Mouse (Mus musculus) thymus, adult 2 months (tissue): Measurements from ENCODE around the gene Fis1. TPM values are rescaled to one million over a fixed set of nuclear protein-coding genes. Genes with fewer than 3 reads are reported as not detected.

Experiments
- DNase-seq: peaks from one replicate; pipeline ENCODE4 v3.0.0; 2021
- H3K27ac ChIP-seq: fragments of 200-500 bp; 2 replicates; pipeline ENCODE4 v1.5.1; 2012; ENCODE audit warnings: low read length, control low read depth; ENCODE audit not compliant: control insufficient read depth, insufficient read depth
- H3K27me3 ChIP-seq: fragments of 200-500 bp; 2 replicates; pipeline ENCODE4 v1.6.1; 2012; ENCODE audit warnings: mild to moderate bottlenecking, low read length, moderate library complexity, mixed read lengths; ENCODE audit not compliant: control insufficient read depth, insufficient read depth
- H3K36me3 ChIP-seq: fragments of 200-500 bp; 2 replicates; pipeline ENCODE4 v1.6.1; 2012; ENCODE audit warnings: mild to moderate bottlenecking, low read length, moderate library complexity; ENCODE audit not compliant: control insufficient read depth, insufficient read depth
- H3K4me1 ChIP-seq: fragments of 200-500 bp; replicated peaks from 2 replicates; pipeline ENCODE4 v1.6.1; 2012; ENCODE audit warnings: low read length; ENCODE audit not compliant: control insufficient read depth, insufficient read depth
- H3K4me3 ChIP-seq: fragments of 200-500 bp; 2 replicates; pipeline ENCODE4 v1.5.1; 2012; ENCODE audit warnings: mild to moderate bottlenecking, low read length, control low read depth, moderate library complexity; ENCODE audit not compliant: control insufficient read depth, insufficient read depth
- CTCF ChIP-seq: fragments of 200-500 bp; IDR thresholded peaks from 2 replicates; pipeline ENCODE4 v1.5.1; 2012; ENCODE audit warnings: mild to moderate bottlenecking, control low read depth, low read length, moderate library complexity, borderline replicate concordance; ENCODE audit not compliant: control insufficient read depth, poor library complexity, insufficient read depth; ENCODE audit errors: extremely low read depth
- POLR2A ChIP-seq: fragments of 200-500 bp; IDR thresholded peaks from 2 replicates; pipeline ENCODE4 v1.6.1; 2012; ENCODE audit warnings: mild to moderate bottlenecking, low read length, control low read depth, moderate library complexity; ENCODE audit not compliant: control insufficient read depth, poor library complexity, insufficient read depth; ENCODE audit errors: extremely low read depth
- WGBS: fragments of 180-500 bp; shearing (Covaris S2); methylation state at CpG from one replicate; pipeline ENCODE4 v1.1.7; 2018; 5-methylcytosine and 5-hydroxymethylcytosine counted together
- polyA plus RNA-seq: library from polyadenylated mRNA; depleted of rRNA; stranded (reverse); fragments of >200 nt; gene quantifications from 2 replicates; pipeline ENCODE4 v1.2.3, GENCODE M21; 2012

Gene Fis1
- polyA plus RNA-seq, 1 experiment: 214 TPM

DNA sequence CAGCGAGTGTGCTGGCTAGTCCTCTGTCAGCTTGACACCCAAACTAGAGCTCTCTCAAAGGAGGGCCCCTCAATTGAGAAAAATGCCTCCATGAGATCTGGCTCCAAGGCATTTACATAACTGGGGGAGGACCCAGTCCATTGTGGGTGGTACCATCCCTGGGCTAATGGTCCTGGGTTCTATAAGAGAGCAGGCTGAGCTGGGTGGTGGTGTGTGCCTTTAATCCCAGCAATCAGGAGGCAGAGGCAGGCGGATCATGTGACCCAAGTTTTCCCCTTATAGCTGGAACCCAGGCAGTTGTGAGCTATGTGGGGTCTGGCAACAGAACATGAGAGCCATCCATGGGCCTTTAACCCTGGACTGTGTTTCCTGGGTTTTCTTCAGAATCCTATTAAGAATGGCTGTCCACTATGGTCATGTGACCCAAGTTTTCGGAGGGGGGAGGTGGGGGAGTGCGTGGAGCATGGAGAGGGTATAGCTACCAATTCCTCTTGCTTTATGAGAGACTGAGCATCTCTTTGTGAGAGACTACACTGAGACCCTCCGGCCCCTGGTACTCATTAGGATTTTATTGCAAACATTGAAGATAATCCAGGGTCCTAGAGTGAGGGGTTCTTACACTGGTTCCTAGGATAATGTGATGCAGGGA, 8.4 kb downstream of the Fis1 start:
- Histone ChIP-seq H3K27ac (no peak overlapping the region), H3K4me1 (0 out of 2 replicates have a peak, but pooled peaks cover 5% of the 10 kb centered on the region), H3K27me3 (no peaks in the 10 kb centered on the region), H3K36me3 (peaks cover 6% of the 10 kb centered on the region; the same call in 1 of the 2 replicates), H3K4me3 (peak overlapping the region; percentile 69)
- TF ChIP-seq POLR2A: no peak
- no peak for TF ChIP-seq CTCF
- DNase-seq: no peak
- WGBS: 50% methylated on average over 5 of the region's 5 CpGs

DNA sequence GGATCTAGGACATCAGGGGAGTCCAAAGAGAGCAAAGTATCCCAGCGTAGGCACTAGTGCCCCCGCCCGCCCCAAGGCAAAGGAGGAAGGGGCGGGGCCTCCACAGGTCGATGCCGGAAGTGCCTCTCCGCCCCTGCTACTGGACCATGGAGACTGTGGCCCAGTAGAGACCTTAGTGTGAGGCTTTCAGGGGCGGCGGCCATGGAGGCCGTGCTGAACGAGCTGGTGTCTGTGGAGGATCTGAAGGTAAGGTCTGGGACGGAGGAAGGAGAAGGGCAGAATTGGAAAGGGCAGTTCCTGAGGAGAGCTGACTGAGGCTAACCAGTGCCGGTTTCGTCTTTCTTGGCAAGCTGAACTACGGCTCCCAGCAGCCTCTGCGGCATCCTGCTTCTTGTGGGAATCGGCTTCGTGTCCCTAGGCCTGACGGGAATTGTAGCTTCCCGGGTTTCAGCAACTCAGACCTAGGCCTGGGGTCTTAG, 8.9 kb downstream of the Fis1 start:
- Histone ChIP-seq H3K36me3 (peaks cover 6% of the 10 kb centered on the region; the same call in 1 of the 2 replicates), H3K4me1 (0 out of 2 replicates have a peak, but pooled peaks cover 5% of the 10 kb centered on the region), H3K27me3 (no peaks in the 10 kb centered on the region), H3K27ac (peak overlapping the region; percentile 62), H3K4me3 (peak overlapping the region; percentile 69)
- peak; percentile 90 for DNase-seq
- TF ChIP-seq CTCF: peak; percentile 42; the same call in 1 of the 2 replicates
- 0 out of 2 replicates have a peak, but pooled peaks have one; percentile 50 for TF ChIP-seq POLR2A
- WGBS: 0% methylated on average over 20 of the region's 20 CpGs

DNA sequence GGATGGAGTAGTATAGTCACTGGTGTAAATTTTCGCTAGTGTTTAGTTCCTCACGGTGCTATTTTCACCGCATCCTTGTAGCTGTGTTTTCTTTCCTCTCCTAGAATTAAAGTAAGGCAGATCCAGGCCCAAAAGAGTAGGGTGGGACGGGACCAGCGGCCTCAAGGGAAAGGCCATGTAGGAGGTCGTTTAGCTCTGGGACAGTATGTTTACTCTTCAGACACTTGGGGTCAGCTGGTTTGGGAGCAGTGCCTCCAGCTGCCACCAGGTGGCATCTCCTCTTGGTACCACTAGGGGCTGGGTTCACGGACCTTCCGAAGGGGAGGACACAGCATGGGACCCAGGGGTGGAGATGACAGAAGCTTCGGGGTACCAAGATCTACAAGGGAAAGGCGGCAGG, 9.4 kb downstream of the Fis1 start:
- Histone ChIP-seq H3K36me3 (peaks cover 6% of the 10 kb centered on the region; the same call in 1 of the 2 replicates), H3K27ac (peak overlapping the region; percentile 62), H3K27me3 (no peaks in the 10 kb centered on the region), H3K4me1 (0 out of 2 replicates have a peak, but pooled peaks cover 5% of the 10 kb centered on the region), H3K4me3 (peak overlapping the region; percentile 69)
- peak; percentile 81 for DNase-seq
- TF ChIP-seq POLR2A: no peak
- peak; percentile 98 for TF ChIP-seq CTCF
- WGBS: 2% methylated on average over 10 of the region's 10 CpGs

GRCm38 (mm10) chr5:136962966-136963540, 10.0 kb downstream of the Fis1 start:
- Histone ChIP-seq H3K27ac (no peak overlapping the region), H3K36me3 (peaks cover 6% of the 10 kb centered on the region; the same call in 1 of the 2 replicates), H3K4me1 (0 out of 2 replicates have a peak, but pooled peaks cover 5% of the 10 kb centered on the region), H3K27me3 (no peaks in the 10 kb centered on the region), H3K4me3 (no peak overlapping the region)
- no peak for TF ChIP-seq CTCF
- no peak for TF ChIP-seq POLR2A
- no peak for DNase-seq
- 81% methylated on average over 8 of the region's 8 CpGs for WGBS

DNA sequence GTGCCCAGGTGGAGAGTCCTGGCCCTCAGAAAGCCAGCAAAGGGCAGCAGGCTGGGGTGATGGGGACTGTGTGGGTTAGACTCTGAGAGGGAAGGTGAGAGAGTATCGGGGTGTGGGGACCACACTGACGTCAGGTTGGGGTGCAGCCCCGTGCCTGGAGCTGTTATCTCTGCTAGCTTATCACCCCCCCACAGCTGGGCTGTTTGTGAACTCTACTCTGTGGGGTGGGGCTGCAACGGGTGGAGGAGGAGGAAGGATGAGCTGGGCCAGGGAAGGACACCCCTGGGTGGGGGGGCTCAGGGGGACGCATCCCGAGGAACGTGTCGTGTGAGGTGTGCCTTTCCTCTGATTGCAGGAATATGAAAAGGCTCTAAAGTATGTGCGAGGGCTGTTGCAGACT, 12.1 kb downstream of the Fis1 start:
- Histone ChIP-seq H3K4me1 (0 out of 2 replicates have a peak, but pooled peaks cover 5% of the 10 kb centered on the region), H3K4me3 (no peak overlapping the region), H3K27me3 (no peaks in the 10 kb centered on the region), H3K27ac (no peak overlapping the region), H3K36me3 (peaks cover 6% of the 10 kb centered on the region; the same call in 1 of the 2 replicates)
- TF ChIP-seq POLR2A (no peak), CTCF (no peak)
- WGBS: 91% methylated on average over 9 of the region's 9 CpGs
- DNase-seq: no peak

- Histone ChIP-seq H3K36me3 (peaks cover 6% of the 10 kb centered on the region; the same call in 1 of the 2 replicates), H3K4me3 (no peak overlapping the region), H3K27ac (no peak overlapping the region), H3K27me3 (no peaks in the 10 kb centered on the region), H3K4me1 (0 out of 2 replicates have a peak, but pooled peaks cover 5% of the 10 kb centered on the region)
- DNase-seq: no peak
- 87% methylated on average over 8 of the region's 8 CpGs for WGBS
- TF ChIP-seq CTCF (no peak), POLR2A (no peak)
Observed at GRCm38 (mm10) chr5:136965686-136966085, 12.6 kb downstream of the Fis1 start.
